Mouse (Mus musculus) heart, postnatal 10 days (tissue): ENCODE measurements at regions not wholly inside any gene's neighbourhood (a gene's known extent, or its start where the extent isn't known, plus 50 kb on each side); places are given as distances from the start of the nearest gene placed in this dataset.
"Not testable (repeated sequence)": the region's sequence is repeated elsewhere in the genome, so short reads cannot be mapped to it uniquely, and the experiment has no call there.

Experiments used
- DNase-seq, 2 experiments: peaks; one replicate each; pipeline ENCODE4 v3.0.0; 2021
- intact Hi-C: fragments of 180-260 bp; cut with DNase I; formaldehyde crosslinking; loops from one replicate; pipeline ENCODE4 v1.15.1; 2025

- no peak for DNase-seq
- intact Hi-C loops, result no loop called here
Observed at GRCm38 (mm10) chr13:52125037-52125436, 278.6 kb downstream of the Gadd45g start.

DNA sequence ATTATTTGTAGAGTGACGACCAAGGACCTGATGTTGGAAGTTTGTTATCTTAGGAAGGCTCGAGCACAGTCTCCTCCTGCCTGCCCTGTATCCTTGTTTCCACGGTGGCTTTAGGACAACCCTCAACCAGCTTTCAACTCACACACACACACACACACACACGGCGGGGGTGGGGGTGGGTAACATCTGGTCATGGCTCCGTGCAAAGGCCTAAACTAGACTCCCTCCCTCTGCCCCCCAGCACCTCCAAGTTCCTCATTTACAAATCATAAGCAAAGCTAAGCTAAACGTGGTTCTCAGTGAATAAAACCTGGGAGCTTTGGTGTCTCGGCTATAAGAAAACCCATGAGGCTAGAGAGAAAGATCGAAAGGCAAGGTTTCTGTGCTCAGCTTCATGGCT is 281.3 kb downstream of the Gadd45g start:
- DNase-seq, result no peak
- intact Hi-C loops, result no loop called here

GRCm38 (mm10) chr13:52129466-52129865 is 283.0 kb downstream of the Gadd45g start:
- intact Hi-C loops, result no loop called here
- no peak for DNase-seq

DNA sequence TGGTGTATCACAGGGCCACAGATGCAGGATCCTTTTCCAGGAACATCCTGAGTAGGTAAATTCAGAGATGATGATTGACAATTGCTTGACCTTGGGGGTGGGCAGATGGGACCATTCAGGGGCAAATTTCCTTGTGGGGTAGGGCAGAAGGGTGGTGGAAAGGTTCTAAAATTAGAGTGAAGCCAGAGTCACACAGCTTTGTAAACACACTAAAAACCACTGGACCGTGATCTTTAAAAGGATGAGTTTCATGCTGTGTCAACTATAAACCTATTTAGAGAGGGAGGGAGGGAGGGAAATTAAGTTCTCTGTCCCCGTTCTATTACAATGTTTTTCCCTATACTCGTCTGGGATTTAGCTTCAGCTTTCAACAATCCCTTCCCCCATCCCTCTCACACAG is 286.7 kb downstream of the Gadd45g start:
- DNase-seq, result no peak
- intact Hi-C loops, result no loop called here

DNA sequence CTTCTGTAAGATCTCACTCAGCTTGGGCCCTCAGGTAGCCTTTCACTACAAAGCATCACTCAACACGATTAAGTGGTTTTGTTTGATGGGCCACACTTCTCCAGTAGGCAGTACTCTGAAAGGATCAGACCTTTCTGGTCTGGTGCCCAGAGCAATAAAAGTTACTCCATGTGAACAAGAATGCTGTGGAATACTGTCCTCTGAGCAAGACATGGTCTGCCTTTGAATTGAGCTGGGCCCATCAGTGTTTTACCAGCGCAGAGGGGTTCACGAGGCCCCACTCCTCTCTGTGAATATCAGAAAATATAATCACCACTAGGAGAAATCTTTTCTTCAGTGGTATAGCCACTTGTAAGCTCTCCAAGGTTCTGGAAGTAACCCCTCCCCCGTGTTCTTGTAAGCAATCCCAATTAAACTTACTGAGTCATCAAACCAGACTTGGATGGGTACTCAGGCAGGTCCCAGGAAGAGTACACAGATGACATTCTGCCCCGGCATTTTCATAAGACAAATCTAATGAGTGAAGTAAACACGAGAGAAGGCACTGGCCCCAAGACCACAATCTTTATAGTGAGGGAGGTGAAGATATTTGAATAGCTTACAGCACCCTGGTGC is 292.0 kb downstream of the Gadd45g start:
- intact Hi-C loops, result loop anchor here (5.0 kb wide), 1 partner anchor 291 kb away; the partner anchor contains the start of gene Gadd45g
- DNase-seq, result no peak

GRCm38 (mm10) chr13:52139140-52139809 is 292.8 kb downstream of the Gadd45g start:
- DNase-seq, result no peak
- intact Hi-C loops, result loop anchor here (5.0 kb wide), 1 partner anchor 292 kb away; the partner anchor contains the start of gene Gadd45g

DNA sequence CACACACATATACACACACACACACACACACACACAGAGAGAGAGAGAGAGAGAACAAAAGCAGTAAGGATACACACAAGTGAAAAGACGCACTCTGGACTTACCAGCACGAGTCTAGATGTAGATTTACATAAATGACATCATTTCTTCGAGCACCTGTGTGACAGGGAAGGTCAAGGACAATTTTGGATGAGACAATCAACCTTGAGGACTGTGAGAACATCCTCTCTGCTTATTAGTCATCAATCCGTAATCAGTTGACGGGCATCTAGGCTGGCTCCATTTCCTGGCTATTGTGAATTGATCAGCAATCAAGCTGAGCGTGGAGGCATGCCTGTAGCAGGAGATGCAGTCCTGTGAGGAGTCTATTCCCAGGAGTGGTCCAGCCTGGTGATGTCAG is 293.7 kb downstream of the Gadd45g start:
- DNase-seq, result no peak
- intact Hi-C loops, result no loop called here

DNA sequence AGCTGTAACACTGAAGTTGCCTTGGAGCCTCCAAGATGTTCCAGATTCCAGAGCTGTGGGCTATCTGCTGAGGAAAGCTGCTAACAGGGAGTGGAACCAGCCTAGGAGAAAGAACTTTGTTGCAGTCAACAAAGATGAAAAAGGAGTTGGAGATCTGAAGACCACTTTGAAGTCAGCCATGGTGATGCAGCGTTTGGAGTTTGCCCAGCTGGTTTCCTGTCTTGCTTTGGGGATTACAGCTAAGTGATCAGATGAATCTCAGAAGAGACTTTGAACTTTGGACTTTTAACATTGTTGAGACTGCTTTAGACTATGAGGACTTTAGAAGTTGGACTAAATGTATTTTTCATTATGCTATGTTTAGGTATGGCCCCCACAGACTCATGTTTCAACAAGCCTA is 297.6 kb downstream of the Gadd45g start:
- intact Hi-C loops, result not testable (repeated sequence)

GRCm38 (mm10) chr13:52145926-52146325 is 299.4 kb downstream of the Gadd45g start:
- intact Hi-C loops, result no loop called here

More for the DNA sequence above, 297.6 kb downstream of the Gadd45g start:
- not testable (repeated sequence) for DNase-seq

GRCm38 (mm10) chr13:52150281-52150680 is 303.8 kb downstream of the Gadd45g start:
- intact Hi-C loops, result no loop called here
- no peak for DNase-seq

More at GRCm38 (mm10) chr13:52145926-52146325, 299.4 kb downstream of the Gadd45g start:
- no peak for DNase-seq

- no peak for DNase-seq
- intact Hi-C loops, result no loop called here
Observed at GRCm38 (mm10) chr13:52151777-52152176, 305.3 kb downstream of the Gadd45g start.

- no peak for DNase-seq
- intact Hi-C loops, result no loop called here
Observed at GRCm38 (mm10) chr13:52152221-52152620, 305.7 kb downstream of the Gadd45g start.

GRCm38 (mm10) chr13:52153030-52153429 is 306.6 kb downstream of the Gadd45g start:
- intact Hi-C loops, result no loop called here
- no peak for DNase-seq

- DNase-seq, result peak; percentile 21 to 31
- intact Hi-C loops, result no loop called here
Observed at GRCm38 (mm10) chr13:52153576-52153975, 307.1 kb downstream of the Gadd45g start.

DNA sequence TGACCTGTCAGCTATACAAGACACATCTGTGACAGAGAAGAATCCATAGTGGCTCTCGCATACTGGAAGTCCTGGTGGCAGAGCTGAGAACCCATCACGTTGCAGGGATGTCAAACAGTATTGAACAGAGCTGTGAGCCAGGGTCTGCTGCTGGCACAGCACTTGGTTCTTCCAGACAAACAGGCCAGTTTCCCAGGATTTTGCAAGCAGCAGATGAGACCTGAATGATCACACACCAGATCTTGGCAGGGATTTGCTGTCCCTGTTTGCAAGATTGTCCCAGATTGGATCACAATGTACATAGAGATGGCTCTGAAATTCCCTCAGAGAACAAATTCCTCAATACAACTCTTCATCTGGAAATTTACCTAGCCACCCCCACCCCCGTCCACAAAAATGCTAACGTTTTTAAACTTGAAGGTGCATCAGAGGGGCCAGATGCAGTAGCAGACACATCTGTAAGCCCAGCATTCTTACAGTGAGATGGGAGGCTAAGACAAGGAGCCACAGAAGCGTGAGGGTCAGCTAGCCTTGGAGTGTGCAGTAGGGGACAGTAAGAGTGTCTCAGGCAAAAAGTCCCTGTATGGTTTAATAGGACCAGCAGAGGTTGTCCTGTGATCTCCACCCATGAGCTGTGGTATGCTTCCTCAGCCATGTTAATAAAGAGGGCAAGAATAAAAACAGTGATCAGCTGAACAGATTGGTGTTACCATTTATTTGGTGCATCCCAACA is 307.8 kb downstream of the Gadd45g start:
- intact Hi-C loops, result no loop called here
- DNase-seq, result no peak

DNA sequence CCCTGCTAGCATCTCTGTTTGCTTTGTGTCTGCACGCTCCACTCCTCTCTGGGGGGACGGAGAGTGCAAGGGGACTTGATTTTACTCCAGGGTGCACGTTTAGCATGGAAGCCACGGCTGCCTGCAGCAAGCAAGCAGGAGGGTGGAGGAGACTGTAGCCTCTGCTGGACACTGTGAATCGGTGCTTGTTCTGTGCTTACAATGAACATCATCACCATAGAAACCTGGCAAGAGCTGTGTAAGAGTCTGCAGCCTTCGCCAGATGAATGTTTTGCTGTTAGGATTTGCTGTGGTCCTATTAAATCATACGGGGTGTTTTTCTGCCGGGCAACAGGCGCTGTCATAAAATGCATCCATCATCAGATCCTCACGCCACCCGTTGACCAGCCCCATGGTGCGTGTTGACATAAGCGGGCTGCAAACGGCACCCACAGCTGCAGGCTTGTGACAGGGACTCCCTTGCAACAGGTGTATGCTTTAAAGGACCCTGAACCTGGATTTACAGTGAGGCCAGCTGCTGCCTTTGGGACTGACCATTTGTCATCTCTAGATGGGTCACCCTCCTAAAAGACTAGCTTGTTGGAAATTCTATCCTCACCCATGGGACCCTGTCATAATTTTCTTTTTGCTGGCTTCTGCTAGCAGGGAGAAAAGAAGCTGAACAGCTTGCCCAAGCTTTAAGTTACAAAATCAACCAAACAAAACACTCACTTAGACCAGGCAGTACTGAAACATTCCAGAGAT is 308.5 kb downstream of the Gadd45g start:
- peak; percentile 36 to 46 for DNase-seq
- intact Hi-C loops, result no loop called here

DNA sequence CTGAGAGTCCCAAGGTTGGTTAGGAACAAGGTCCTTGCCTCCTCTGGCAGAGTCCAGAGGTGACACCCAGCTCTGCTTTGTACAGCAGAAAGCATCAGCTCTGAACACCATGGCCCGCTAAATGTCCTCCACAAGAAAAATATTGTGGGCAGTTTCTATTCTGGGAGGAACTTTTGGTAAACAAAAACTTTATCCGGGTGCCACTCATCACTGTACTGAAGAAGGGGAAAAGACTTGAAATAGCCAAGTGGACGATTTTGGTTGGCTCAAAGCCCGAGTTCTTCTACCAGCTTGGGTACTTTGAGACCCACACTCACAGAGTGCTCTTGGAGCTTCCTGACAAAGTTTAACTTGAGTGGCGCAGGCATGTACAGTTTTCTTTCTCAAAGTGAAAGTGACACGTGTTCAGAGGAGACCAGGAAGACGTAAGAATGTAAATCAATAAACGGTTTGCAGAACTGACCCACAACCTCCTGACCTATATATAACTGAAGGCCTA is 309.2 kb downstream of the Gadd45g start:
- peak in 1 of 2 experiments; percentile 5 for DNase-seq
- intact Hi-C loops, result no loop called here

DNA sequence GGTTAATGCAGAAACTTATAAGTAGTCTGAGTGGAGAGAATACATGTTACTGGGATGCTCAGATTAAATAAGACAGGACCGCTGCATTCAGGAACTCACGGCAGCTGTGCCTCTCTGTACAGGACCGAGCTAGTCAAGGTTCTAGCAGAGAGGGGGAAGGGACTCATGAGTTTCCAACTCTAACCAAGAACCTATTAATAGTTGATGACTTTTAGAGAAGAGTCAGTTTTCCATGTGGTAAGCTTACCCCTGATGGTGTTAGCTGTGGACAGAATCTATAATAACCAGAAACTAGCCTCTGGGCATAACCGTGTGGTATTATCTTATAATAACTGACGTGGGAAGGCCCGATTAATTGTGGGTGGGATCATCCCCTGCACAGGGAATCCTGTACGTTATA is 316.2 kb downstream of the Gadd45g start:
- no peak for DNase-seq
- intact Hi-C loops, result no loop called here

DNA sequence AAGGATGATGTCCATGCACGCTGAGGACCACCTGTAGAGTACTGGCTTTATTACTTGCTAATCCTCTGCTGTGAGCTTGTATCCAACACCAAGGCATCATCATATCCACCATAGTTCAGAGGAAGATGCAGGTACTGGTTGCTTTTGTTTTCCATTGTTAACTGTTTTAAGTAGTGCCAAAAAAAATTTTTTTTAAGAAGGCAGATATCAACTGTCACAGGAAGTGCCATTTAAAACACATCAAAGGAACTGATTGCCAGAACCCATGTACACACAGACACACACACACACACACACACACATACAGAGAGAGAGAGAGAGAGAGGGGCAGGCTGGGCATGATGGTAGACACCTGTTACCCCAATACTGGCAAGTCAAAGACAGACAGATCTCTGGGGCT is 319.1 kb downstream of the Gadd45g start:
- intact Hi-C loops, result loop anchor here (1.0 kb wide), 1 partner anchor 107 kb away; no protein-coding TSS in a partner anchor
- no peak for DNase-seq

- DNase-seq, result no peak
- intact Hi-C loops, result no loop called here
Observed at GRCm38 (mm10) chr13:52167968-52168367, 321.5 kb downstream of the Gadd45g start.
